Mouse (Mus musculus): ENCODE measurements around the gene Lmod1.

DNA sequence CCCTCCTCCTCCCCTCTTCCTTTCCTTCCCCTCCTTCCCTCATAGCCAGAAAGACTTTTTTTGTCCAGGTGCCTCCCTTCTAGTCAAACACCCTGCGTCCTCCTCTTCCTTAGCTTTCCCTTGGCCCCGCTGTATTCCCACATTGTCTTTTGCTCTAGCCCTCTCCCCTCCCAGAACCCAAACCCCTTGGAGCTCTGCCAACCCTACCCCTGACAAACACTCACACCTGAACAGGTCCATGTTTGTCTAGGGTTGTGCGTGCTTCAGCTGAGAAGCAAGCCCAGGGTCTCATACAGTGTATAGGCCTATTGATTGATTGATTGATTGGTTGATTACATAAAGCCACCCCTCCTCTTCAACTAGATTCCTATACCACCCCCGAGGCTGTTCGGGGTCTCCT lies 44.8 kb downstream of the Lmod1 start:
- TF ChIP-seq MEF2A (IDR thresholded peaks at IDR 0.05; ENCODE audit: borderline replicate concordance, low read depth, low read length) (no peak), USF2 (conservative IDR thresholded peaks at IDR 0.05; ENCODE audit: low read depth, low read length) (no peak), POLR2AphosphoS2 (IDR thresholded peaks at IDR 0.05; ENCODE audit: low read depth, low read length) (no peak), USF1 (IDR thresholded peaks at IDR 0.05; ENCODE audit: low read depth, low read length) (no peak), POLR2A (IDR thresholded peaks at IDR 0.05; ENCODE audit: low read depth, low read length) (no peak), TCF12 (IDR thresholded peaks at IDR 0.05; ENCODE audit: low read depth, low read length) (no peak), RAD21 (IDR thresholded peaks at IDR 0.05; ENCODE audit: low read depth, low read length) (no peak), MYC (IDR thresholded peaks at IDR 0.05; ENCODE audit: low read depth, low read length) (no peak), CTCF (conservative IDR thresholded peaks at IDR 0.05 in 1 of 2, IDR thresholded peaks at IDR 0.05 in 1 of 2; ENCODE audit: low read depth in 2 of 2, low read length in 2 of 2) (no peak), BHLHE40 (IDR thresholded peaks at IDR 0.05; ENCODE audit: low read depth, low read length) (no peak), EP300 (IDR thresholded peaks at IDR 0.05; ENCODE audit: low read length) (no peak), CHD2 (IDR thresholded peaks at IDR 0.05; ENCODE audit: low read length) (no peak)

Measured in CH12.LX (cell line).